Mouse (Mus musculus) cerebellum, postnatal 36 days (tissue): ENCODE measurements around the gene Hsdl2.

ENCODE experiments used
- DNase-seq, 2 experiments: peaks; one replicate each; pipeline ENCODE4 v3.0.0; 2021 to 2022; ENCODE audit warnings: mixed read lengths in 2 of 2

Gene Hsdl2

DNA sequence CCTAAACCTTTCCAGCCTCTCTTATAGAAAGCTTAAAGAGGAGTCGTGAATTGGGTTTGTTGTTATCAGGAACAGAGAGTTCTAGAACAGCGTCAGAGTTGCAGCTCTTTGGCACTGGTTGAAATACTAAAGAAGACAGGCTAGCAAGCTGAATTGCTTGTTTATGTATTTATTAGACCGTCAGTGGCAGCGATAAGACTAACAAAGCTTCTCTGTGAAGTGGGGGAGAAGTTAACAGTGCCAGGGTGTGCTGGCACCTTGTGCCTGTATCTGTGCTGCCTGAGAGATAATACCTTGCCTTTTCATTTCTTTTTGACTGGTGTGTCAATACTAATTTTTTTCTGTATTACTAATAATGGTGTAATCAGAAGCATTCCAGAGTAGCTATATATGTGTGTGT is 46.9 kb downstream of the Hsdl2 start:
- no peak for DNase-seq

DNA sequence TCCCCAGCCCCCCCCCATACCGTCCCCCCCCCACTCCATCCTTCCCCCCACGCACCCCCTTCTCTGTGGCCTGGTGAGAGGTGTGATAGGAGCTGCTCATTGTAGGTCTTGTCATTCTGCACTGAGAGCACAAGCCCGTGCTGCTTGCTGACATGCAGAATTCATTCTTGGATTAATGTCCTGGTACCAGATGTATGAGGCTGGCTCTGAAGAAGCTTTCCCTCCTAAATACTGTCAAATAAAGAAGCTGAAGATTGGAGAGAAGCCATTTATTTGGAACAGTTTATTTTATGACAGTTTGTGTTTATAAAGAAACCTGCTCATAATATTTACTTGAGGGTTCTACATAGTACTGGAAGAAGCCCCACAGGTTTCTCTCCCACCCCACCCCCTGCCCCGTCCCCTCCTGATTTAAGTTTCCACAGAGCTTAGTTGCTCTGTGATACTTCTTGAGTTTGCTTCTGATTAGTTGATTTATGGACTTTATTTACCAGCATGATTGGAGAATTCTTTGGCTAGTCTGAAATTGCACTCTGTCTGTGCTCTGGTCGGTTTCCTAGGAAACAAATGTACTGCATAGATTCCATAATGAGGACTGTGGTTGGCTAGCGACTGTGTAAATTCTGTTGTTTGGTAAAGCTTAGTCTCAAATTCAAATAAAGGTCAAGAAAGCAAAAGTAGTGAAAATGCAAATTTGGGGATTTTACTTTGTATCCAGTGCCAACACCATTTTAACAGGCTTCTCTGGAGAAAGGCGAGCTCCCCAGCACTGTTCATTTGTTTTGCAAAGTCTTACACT is 47.9 kb downstream of the Hsdl2 start:
- no peak for DNase-seq

- no peak for DNase-seq
Observed at GRCm38 (mm10) chr4:59630122-59630521, 48.8 kb downstream of the Hsdl2 start.

DNA sequence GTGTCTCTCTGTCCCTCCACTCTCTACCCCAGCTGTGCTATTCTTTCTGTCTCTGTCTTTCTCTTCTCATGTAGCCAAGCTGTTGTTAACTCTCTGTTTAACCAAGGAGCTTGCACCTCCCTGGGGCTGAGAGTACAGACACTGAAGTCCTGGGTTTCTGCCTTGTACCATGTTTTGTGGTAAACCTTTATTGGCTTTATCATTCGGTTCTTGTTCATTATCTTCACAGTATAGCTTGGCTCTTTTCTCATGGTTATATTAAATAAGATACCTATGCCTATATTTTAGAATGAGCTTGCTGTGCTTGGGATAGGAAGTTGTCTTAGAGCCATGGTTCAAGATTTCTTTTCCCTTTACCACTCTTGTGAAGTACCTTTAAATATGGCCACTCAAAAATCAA is 53.2 kb downstream of the Hsdl2 start:
- no peak for DNase-seq

DNA sequence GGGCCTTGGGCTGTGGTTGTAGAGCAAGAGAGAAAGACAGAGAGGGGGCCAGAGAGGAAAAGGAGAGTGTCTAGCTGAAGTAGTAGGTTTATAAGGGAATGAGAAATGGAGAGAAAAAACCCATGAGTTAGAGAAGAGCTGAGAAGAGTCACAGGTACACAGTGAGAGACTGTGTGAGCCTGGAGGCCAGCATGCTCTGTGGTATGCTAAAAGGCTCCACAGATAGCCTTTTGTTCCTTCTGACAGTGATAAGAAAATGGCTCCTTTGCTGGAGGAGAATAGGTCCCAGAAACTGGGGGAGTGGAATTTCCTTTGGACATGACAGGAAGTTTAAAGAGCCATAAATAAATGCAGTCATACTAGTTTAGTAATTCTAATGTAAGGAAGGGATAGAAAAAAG is 57.8 kb downstream of the Hsdl2 start:
- no peak for DNase-seq

DNA sequence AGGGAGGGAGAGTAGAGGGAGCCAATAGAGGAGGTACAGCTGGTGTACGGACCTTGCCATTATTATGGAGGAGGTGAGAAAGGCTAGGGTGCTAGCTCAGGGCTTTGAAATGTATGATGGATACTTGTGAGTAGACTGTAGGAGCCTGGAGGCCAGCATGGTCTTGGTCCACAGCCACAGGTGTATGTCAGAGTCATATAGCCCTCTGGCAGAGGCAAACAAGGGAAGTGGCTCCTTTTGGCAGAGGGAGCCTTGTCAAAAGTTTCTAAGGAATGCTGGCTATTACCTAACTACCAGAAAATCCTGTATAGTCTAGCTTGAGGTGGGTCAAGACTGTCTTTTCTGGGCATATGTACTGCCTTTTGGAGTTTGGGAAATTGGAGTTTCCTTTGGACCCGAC is 59.4 kb downstream of the Hsdl2 start:
- DNase-seq, result no peak

- DNase-seq, result no peak
Observed at GRCm38 (mm10) chr4:59642039-59642438, 60.7 kb downstream of the Hsdl2 start.

DNA sequence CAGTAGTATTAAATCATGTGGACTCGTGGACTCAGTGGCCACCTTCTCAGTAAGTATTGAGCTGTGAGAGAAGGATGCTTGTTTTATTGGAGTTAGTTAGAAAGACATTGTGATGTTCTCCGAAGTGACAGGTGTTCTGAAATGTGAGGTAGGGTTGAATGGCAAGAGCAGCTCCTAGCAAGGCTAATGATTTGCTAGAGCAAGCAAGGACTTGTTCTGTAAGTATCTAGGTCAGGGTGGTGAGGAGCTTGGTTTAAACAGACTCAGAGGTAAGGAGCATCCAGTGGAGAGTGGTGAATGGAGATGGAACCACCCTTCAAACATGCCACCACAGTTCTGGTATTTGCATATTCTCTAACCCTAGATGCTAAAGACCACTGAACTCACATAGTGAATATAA is 61.3 kb downstream of the Hsdl2 start:
- no peak for DNase-seq

GRCm38 (mm10) chr4:59644431-59644830 is 63.1 kb downstream of the Hsdl2 start:
- DNase-seq, result no peak

GRCm38 (mm10) chr4:59644992-59645391 is 63.6 kb downstream of the Hsdl2 start:
- DNase-seq, result no peak

DNA sequence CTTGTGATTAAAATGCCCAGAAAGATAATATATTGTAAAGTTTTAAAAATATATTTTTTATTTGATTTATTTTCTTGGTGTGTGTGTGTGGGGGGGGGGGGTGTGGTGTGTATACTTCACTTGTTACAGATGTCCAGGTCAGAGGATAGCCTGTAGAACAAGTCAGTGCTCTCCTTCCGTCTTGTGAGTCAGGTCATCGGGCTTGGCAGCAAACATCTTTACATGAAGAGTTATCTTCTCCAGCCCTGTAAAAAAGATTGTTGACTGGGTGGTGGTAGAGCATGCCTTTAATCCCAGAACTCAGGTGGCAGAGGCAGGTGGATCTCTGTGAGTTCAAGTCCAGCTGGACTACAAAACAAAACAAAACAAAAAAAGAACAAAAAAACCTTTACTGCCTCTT is 64.2 kb downstream of the Hsdl2 start:
- no peak for DNase-seq

GRCm38 (mm10) chr4:59646020-59646696 is 64.8 kb downstream of the Hsdl2 start:
- DNase-seq, result no peak

GRCm38 (mm10) chr4:59649119-59649518 is 67.8 kb downstream of the Hsdl2 start:
- no peak for DNase-seq

GRCm38 (mm10) chr4:59652166-59652681 is 70.9 kb downstream of the Hsdl2 start:
- DNase-seq, result no peak

DNA sequence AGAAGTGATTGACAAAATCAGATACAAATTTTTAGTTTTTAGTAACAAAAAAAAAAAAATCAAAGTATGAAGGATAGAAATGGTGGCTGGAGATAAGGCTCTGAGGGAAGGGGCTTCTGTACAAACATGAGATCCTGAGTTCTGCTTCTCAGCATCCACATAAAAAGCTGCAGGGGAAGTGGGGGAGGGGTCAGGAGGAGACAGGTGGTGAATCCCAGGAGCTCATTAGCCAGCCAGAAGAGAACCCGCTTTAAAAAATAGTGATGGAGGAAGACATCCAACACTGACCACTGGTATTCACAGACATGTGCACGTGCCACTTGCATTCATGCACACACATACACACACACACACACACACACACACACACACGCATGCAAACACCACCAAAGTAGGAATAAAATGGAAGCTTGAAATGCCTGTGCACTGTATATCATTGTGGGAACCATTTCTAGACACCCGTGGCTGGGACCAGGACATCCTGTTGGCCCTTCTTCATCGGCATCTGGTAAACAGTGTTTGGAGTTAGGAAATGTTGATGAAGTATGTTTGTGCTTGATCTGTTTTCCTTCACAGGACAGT is 74.8 kb downstream of the Hsdl2 start:
- peak; percentile 21 to 22 for DNase-seq

DNA sequence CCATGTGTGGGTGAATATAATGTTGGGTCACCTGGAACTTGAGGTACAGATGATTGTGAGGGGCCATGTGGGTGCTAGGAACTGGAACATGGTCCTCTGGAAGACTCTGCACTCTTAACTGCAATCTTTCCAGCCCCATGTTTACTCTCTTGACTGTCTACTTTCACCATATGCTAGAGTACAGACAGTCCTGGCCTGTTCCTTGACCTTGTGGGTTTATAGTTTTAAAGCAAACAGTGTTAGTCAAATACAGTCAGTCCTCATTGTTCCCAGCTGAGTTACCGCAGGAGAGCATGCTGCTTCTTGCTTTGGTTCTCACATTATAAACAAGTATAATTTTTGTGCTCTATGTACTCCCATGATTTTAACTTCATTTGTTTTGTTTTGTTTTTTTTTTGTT is 80.8 kb downstream of the Hsdl2 start:
- DNase-seq, result no peak

GRCm38 (mm10) chr4:59663451-59663850 is 82.1 kb downstream of the Hsdl2 start:
- DNase-seq, result no peak

- DNase-seq, result no peak
Observed at GRCm38 (mm10) chr4:59666550-59667317, 85.4 kb downstream of the Hsdl2 start.

DNA sequence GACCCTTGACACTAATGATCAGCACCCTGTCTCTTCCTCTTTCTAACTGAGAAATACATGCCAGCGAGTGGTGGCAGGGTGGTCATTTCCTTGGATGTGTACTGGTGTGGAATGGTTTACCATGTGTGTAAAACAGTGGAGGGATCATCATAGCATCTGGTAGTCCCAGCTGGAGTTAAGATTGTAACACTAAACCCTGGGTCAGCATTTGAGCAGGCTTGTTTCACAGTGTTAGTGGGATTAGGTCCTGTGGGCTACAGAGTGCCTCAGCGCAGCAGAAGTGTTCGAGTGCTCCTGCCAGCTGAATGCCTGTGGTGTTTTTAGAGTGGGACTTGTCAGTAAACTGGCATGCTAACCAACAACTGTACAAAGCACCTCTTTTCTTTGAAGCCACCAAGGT is 86.7 kb downstream of the Hsdl2 start:
- no peak for DNase-seq
